Mouse (Mus musculus) liver, adult 2 months (tissue): Measurements from ENCODE around the gene Patj. TPM values are rescaled to one million over a fixed set of nuclear protein-coding genes. Genes with fewer than 3 reads are reported as not detected.

Experiments
- DNase-seq: peaks from one replicate; pipeline ENCODE4 v3.0.0-alpha.2; 2011; ENCODE audit warnings: low read depth, low spot score; ENCODE audit errors: extremely low read depth
- H3K27ac ChIP-seq: fragments of 200-500 bp; replicated peaks from 2 replicates; pipeline ENCODE4 v1.5.1; 2012; ENCODE audit warnings: low read depth, mild to moderate bottlenecking, control low read depth, inconsistent platforms, low read length; ENCODE audit not compliant: insufficient read depth
- H3K27me3 ChIP-seq: fragments of 200-500 bp; 2 replicates; pipeline ENCODE4 v1.6.1; 2012; ENCODE audit warnings: mild to moderate bottlenecking, moderate library complexity, low read length, inconsistent platforms; ENCODE audit not compliant: control insufficient read depth, insufficient read depth
- H3K36me3 ChIP-seq: fragments of 200-500 bp; 2 replicates; pipeline ENCODE4 v1.6.1; 2012; ENCODE audit warnings: low read length, inconsistent platforms; ENCODE audit not compliant: control insufficient read depth, insufficient read depth
- H3K4me1 ChIP-seq: fragments of 200-500 bp; 2 replicates; pipeline ENCODE4 v1.6.1; 2011; ENCODE audit warnings: low read length; ENCODE audit not compliant: control insufficient read depth, insufficient read depth
- H3K4me3 ChIP-seq: fragments of 200-500 bp; 2 replicates; pipeline ENCODE4 v1.5.1; 2011; ENCODE audit warnings: low read depth, mild to moderate bottlenecking, control low read depth, low read length, moderate library complexity; ENCODE audit not compliant: insufficient read depth
- H3K79me2 ChIP-seq: fragments of 200-500 bp; 2 replicates; pipeline ENCODE4 v1.6.1; 2012; ENCODE audit warnings: inconsistent platforms, mild to moderate bottlenecking, low read length, moderate library complexity; ENCODE audit not compliant: control insufficient read depth, insufficient read depth
- H3K9ac ChIP-seq: fragments of 200-500 bp; 2 replicates; pipeline ENCODE4 v1.6.1; 2012; ENCODE audit warnings: low read depth, mild to moderate bottlenecking, control low read depth, inconsistent platforms, low read length
- CTCF ChIP-seq: fragments of 200-500 bp; IDR thresholded peaks from 2 replicates; pipeline ENCODE4 v1.5.1; 2011; ENCODE audit warnings: low read depth, low read length, control low read depth
- POLR2A ChIP-seq: fragments of 200-500 bp; IDR thresholded peaks from 2 replicates; pipeline ENCODE4 v1.6.1; 2011; ENCODE audit warnings: low read length, control low read depth; ENCODE audit not compliant: insufficient read depth; ENCODE audit errors: extremely low read depth
- WGBS: fragments of 180-500 bp; shearing (Covaris S2); methylation state at CpG from one replicate; pipeline ENCODE4 v1.1.7; 2018; 5-methylcytosine and 5-hydroxymethylcytosine counted together
- polyA plus RNA-seq: library from polyadenylated mRNA; depleted of rRNA; stranded (reverse); fragments of >200 nt; gene quantifications from 2 replicates; pipeline ENCODE4 v1.2.3, GENCODE M21; 2012; rRNA removed
- total RNA-seq: library from RNA; depleted of rRNA; stranded (reverse); fragments of >200 nt; gene quantifications from 2 replicates; pipeline ENCODE4 v1.2.3, GENCODE M21; 2014; rRNA removed

The Patj gene
- 8.9 and 9.6 TPM in 2 replicates for total RNA-seq
- 2.4 and 3.7 TPM in 2 replicates for polyA plus RNA-seq

DNA sequence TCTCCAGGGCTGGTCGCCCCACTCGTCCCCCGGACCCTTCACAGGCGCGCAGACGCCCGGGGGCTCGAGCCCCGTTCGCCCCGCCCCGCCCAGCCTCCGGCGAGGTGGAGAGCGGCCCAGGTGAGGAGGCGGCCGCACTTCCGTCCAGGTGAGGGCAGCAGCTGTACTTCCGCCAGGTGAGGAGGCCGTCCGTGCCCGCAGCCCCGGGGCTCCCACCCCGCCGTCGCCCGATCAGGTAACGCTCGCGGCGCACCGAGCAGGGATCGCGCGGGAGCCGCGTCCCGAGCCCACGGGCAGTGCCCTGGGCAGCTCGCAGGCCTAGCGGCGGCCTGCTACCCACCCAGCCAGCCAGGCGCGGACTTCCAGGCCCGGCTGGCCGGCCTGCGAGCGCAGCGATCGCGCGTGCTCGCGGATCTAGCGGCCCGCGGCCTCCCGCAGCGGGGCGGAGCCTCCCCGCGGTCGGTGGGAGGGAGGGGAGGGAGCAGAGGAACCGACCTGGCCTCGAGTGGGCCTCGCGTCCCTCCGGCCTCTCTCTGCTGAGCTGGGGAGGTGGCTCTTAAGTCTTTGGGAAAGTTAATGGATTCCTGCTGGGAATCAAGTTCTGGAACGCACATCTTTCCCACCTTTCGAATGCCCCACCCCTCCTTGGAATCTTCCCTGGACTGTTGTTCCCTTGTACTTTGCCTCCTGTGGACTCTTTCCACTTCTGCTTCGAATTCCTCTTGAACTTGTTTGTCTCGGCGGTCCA, at the start of gene Patj:
Gene Patj (plus strand): TSS at position 96 of the 748 bp plus-strand sequence.
- 0 out of 2 replicates have a peak within 1 kb of the TSS, but pooled peaks have one; percentile 7 for H3K27ac ChIP-seq
- TF ChIP-seq POLR2A (no peak), CTCF (no peak)

GRCm38 (mm10) chr4:98348580-98348979, 47.0 kb upstream of the Patj start:
- no peak for TF ChIP-seq POLR2A
- no peak for TF ChIP-seq CTCF
- Histone ChIP-seq H3K79me2 (no peaks in the 10 kb centered on the region), H3K36me3 (peaks cover 2% of the 10 kb centered on the region), H3K4me3 (no peak overlapping the region), H3K4me1 (no peaks in the 10 kb centered on the region), H3K27me3 (no peaks in the 10 kb centered on the region; the same call in 1 of the 2 replicates), H3K27ac (no peak overlapping the region), H3K9ac (no peak overlapping the region)
- peak; percentile 4 for DNase-seq
- 54% methylated on average over 5 of the region's 5 CpGs for WGBS

More for the DNA sequence above, at the start of gene Patj:
- Histone ChIP-seq H3K36me3 (no peaks in the 10 kb centered on the region), H3K9ac (peak within 1 kb of the TSS; percentile 95), H3K4me3 (peak within 1 kb of the TSS; percentile 86), H3K4me1 (peaks cover 2% of the 10 kb centered on the region), H3K79me2 (no peaks in the 10 kb centered on the region), H3K27me3 (no peaks in the 10 kb centered on the region)
- 1% methylated on average over 72 of the region's 73 CpGs for WGBS
- DNase-seq, result peak; percentile 52

- WGBS, result 95% methylated on average over 9 of the region's 9 CpGs
- H3K79me2 ChIP-seq, result no peaks in the 10 kb centered on the region
- H3K4me1 ChIP-seq, result no peaks in the 10 kb centered on the region
- no peak for DNase-seq
- H3K9ac ChIP-seq, result no peak overlapping the region
- H3K36me3 ChIP-seq, result peaks cover 16% of the 10 kb centered on the region
- H3K27me3 ChIP-seq, result no peaks in the 10 kb centered on the region
- no peak overlapping the region for H3K4me3 ChIP-seq
- H3K27ac ChIP-seq, result no peak overlapping the region
- TF ChIP-seq POLR2A (no peak), CTCF (no peak)
These were observed 37.4 kb upstream of the Patj start for GRCm38 (mm10) chr4:98358034-98358809.

DNA sequence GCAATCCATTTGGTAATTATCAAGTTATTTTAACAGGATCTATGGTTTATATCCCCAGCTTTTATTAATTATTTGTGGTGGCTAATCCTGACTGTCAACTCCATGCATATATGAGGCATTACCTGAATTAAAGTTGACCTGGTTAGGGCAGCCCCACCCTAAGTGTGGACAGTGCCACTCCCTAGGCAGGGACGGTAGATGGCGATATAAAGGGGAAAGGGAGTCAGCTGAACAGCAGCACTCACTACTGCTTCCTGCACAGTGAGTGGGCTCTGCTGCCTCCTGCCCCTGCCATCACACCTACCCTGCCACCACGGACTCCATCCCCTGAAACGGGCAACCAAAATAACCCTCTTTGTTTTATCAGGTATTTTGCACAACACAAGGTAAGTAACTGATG, 20.2 kb upstream of the Patj start:
- H3K4me3 ChIP-seq, result no peak overlapping the region
- TF ChIP-seq POLR2A, result no peak
- TF ChIP-seq CTCF, result peak; percentile 35; the same call in 1 of the 2 replicates
- 75% methylated on average over 4 of the region's 4 CpGs for WGBS
- H3K27me3 ChIP-seq, result no peaks in the 10 kb centered on the region
- DNase-seq, result no peak
- no peak overlapping the region for H3K27ac ChIP-seq
- H3K79me2 ChIP-seq, result peaks cover 7% of the 10 kb centered on the region; the same call in 1 of the 2 replicates
- H3K36me3 ChIP-seq, result no peaks in the 10 kb centered on the region
- H3K4me1 ChIP-seq, result no peaks in the 10 kb centered on the region
- no peak overlapping the region for H3K9ac ChIP-seq

DNA sequence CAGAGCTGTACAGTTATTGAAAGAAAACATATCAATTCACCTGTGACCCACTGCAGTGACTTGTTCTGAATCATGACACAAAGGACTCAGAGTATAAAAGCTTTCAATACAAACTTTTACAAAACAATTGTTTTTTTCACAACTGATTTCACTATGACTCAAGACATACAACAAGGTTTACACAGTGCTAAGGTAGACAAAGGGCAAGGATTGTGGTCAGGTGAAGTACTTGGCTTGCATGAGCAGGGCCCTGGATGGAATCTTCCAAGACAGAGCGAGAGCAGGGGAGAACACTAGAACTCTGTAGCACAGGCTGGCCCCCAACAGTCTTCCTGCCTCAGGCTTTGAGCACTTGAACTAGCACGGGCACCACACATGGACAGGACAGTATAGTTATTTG, 18.6 kb upstream of the Patj start:
- no peak for TF ChIP-seq CTCF
- TF ChIP-seq POLR2A, result no peak
- H3K36me3 ChIP-seq, result no peaks in the 10 kb centered on the region
- H3K27ac ChIP-seq, result no peak overlapping the region
- peaks cover 7% of the 10 kb centered on the region; the same call in 1 of the 2 replicates for H3K79me2 ChIP-seq
- DNase-seq, result no peak
- no peaks in the 10 kb centered on the region for H3K27me3 ChIP-seq
- H3K4me3 ChIP-seq, result no peak overlapping the region
- 97% methylated on average over 2 of the region's 2 CpGs for WGBS
- no peaks in the 10 kb centered on the region for H3K4me1 ChIP-seq
- no peak overlapping the region for H3K9ac ChIP-seq
